Mouse (Mus musculus) urinary bladder, postnatal 36 days (tissue): Measurements from ENCODE around the gene Ccdc146.
"Not testable (repeated sequence)": the region's sequence is repeated elsewhere in the genome, so short reads cannot be mapped to it uniquely, and the experiment has no call there.

ENCODE experiments used
- DNase-seq, 2 experiments: peaks; one replicate each; pipeline ENCODE4 v3.0.0; 2022; ENCODE audit warnings: low spot score in 2 of 2, mixed read lengths in 1 of 2

The Ccdc146 gene

DNA sequence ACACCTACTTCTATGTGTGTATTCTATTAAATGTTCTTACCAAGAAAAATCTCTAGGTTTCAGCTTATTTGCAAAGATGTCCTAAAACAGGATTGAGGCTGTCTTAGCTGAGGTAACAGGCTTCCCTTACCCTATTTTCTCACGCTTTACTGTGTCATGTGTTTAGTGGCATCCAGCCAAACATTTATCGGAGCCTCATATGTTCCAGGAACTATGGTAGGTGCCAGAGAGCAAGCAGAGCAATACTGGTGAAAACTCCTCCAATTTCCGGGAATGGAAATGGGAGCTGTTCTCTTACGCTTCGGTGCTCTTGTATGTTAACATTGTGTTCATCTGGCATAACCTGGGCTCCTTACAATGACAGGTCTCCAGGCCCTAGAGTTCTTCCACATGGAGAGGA lies 92.8 kb downstream of the Ccdc146 start:
- no peak for DNase-seq

DNA sequence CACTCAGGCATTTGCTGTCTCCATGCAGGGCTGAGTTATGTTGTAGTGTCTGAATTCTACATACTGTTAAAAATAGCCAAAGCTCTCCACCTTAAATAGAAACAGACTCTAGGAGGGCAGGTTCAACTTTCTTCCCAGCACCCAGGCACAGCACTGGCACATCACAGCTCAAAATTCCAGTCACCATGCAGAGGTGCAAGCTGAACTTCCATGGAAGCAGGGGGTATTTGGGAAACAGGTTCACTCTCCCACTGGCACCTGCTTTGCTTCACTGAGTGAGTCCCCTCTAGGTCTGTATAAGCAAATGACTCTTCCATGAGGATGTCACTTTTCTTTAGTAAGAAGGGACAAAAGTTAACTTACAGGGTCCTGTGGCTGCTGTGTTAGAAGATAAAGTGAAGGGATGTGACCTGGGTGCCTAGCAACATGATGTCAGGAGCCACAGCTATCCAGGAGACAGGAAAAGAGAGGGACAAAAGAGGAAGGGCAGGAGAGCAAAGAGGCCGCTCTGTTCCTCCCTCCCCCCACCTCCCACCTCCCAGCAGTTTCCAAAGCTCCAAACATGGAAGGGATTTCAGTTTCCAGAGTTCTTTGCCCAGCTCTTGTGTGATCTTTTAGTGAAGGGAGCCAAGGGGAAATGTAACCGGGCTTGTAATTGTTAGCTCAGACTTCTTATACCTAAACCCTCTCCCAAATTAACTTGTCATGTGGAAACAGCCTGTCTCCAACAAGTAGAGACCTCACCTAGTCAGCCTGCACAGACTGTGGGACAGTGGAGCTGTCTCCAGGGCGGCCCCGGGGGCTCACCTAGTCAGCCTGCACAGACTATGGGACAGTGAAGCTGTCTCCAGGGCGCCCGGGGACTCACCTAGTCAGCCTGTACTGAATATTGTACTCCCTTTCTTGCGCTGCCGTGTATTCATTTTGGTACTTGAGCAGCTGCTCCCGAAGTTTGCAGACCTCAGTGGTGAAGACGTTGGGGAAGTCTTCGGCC lies 94.5 kb downstream of the Ccdc146 start:
- DNase-seq, result no peak

DNA sequence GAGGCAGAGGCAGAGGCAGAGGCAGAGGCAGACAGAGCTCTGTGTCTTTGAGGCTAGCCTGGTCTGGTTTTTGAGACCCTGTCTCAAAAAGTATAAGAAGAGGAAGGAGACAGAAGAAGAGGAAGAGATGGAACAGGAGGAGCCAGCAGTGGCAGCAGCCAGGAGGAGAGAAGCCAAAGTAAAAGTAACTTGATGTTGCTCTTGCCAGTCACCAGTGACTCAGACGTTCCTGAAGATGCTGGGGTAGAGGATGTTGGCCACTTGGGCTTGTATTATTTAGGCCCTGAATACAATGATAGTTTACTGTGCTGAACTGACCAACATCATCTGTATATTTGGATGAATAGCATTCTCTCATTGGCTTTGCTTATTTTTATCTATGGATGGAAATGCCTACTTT lies 95.9 kb downstream of the Ccdc146 start:
- DNase-seq, result no peak

DNA sequence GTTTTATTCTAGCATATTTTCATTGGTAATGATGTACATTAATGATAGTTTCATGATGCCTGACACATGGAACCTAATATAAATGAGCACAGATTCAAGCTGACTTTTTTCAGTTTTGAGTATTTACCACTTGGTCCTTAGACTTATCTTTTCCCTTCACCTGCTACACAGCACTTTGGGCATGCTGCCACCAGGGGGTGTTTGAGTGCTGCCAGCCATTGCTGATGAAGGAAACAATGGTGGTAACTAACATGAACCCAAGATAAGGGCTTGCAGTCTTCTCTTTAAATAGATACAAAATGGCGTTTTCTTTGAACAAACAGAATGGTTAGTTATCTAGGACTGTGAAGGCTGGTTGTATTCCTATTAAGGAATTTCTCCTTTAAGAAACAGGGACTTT lies 98.0 kb downstream of the Ccdc146 start:
- DNase-seq, result peak; percentile 24 to 55

DNA sequence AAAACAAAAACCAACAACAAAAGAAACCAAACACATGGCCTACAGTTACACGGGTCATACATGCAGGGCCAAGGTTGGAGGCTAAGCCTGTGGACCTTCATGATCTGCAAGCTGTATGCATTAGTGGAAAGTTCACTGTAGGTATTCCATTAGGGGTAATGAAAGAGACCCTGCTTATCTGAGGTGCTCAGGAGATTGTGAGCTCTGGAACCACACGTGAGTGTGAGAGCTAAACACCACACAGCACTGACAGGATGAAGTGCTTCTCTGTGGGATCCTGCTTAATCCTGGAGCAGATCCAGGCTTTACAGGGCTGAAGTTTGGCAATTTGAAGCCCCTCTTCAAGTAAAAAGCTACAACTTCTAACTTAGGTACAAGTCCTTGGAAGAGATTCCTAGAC lies 104.3 kb downstream of the Ccdc146 start:
- DNase-seq, result no peak

DNA sequence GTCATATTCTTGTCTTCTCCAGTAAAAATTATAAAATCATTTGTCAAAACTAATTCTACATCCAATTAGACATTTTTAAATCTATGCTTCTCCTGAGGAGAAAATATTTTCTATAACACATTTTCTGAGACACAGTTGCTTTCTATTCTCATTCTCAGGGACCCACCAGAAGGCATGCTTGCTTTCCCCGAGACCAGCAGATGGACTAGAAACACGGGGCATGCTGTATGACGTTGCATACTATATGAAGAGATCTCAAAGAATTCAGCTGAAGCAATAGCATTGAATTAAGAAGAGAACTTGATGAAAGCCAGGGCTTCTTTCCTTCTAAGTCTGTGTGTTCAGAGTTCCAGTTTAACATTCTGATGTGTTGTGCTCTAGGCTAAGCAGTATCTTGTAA lies 109.8 kb downstream of the Ccdc146 start:
- DNase-seq, result no peak

DNA sequence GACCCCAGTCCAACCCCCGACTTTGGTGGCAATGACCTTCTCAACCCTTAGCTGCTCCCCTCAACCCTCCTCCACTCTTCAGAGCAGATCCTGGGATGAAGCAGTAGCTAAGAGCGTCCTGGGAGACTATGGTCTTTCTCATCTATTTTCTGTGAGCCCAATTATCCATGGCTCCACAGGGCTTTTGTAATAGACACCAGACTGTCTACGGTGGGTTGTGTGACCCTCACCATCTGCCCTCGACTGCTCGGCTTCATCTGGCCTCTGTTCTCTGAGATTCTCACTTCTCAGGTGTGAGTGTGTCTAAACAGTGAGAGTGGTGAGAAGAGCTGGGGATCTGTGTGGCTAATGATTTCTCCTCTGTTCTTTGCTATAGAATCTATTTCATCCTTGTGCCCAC lies 117.3 kb downstream of the Ccdc146 start:
- DNase-seq, result no peak

DNA sequence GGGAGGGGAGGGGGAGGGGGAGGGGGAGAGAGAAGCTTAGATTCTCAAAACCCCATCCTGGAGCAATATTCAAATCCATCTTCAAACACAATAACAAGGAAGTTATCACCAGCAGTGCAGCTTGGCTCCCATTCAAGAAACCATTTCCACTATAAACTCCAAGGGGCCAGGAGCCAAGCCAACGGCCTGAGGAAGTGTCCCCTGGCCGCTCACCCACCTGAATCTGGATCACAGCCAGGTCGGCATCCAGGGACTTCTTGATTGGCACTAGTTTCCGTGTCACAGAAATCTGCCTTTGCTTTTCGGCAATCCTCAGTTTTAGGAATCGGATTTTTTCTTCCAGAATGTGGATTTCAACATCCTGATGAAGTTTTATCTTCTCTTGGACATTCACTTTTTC lies 123.5 kb downstream of the Ccdc146 start:
- no peak for DNase-seq

DNA sequence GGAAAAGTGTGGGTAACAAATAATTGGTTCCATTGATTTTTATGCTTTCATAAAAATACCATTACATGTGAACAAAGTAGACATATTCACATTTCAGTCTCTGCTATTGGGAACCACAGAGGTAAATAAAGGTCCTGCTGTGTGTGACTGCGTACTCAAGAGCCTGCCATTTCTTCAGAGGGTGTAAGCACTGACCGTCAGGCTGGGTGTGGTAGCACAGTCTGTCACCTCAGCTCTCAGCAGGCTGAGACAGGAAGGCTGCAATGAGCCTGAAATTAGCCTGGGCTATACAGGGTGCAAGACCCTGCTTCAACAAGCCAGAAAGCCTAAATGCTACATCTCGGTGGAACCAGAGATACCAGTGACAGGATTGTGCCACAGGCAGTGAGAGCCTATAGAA lies 124.4 kb downstream of the Ccdc146 start:
- no peak for DNase-seq

DNA sequence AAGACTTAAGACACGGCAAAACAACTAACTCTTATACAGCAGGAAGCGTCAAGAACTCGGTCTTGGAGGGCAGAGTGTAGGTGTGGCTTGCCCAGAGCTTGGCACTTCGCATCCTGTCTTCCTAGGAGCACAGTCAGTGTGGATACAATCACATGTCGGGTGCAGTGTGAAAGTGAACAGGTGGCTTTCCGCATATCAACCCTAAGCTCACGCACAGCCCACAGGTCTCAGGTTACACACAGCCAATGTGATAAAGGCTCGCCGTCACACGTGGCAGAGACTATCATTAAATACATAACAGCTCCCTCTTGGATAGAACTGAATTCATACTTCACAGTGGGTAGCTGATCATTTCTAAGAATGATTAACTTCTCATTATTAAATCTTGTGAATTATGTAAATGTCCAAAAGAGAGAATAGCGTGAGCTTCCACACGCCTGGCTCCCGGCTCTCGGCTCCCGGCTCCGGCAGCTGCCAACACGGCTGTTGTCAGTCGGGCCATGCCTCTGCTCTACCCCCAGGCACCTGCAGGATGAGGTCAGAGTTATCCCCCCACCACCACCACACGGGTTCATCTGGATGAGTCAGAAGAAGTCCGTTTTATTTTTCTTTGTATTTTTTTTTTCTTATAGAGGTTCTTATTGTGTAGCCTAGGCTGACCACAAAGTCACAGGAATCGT lies 125.3 kb downstream of the Ccdc146 start:
- DNase-seq, result no peak

DNA sequence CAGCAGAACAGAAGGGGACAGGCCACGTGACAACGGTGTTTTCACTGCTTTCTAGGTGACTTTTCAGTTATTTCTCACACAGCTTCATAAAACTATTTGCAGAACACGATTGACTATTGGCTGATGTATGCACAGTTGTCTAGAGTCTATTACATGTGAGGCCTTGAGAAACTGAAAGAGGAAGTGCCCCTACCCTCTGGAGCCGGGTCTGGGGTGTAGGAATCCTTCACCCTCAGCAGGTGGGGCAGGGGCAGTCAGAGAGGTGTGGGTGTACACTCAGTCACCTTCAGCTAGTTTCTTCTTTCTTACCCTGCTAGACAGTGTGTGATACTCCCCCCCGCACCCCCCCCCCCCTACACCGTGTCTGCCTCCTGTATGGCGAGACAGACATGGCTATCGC lies 128.8 kb downstream of the Ccdc146 start:
- DNase-seq, result no peak

DNA sequence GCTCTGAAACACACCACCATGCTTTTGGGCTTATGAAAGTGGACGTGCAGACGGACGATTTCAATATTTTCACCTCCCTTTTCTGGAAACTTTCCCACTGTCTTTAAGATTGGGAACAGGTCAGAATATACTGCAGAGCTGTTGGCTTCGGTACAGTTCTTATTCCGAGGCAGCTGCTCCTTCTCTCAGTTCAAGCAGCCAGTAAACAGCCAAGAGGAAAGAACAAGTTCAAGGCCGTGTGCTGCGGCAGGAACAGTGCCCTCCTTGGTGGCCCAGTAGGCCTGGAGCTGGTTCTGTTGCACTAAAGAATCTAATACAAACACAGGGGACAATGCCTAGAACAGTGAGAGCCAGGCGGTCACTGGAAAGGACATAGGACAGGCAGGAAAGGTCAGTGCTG lies 133.9 kb downstream of the Ccdc146 start:
- DNase-seq, result no peak

DNA sequence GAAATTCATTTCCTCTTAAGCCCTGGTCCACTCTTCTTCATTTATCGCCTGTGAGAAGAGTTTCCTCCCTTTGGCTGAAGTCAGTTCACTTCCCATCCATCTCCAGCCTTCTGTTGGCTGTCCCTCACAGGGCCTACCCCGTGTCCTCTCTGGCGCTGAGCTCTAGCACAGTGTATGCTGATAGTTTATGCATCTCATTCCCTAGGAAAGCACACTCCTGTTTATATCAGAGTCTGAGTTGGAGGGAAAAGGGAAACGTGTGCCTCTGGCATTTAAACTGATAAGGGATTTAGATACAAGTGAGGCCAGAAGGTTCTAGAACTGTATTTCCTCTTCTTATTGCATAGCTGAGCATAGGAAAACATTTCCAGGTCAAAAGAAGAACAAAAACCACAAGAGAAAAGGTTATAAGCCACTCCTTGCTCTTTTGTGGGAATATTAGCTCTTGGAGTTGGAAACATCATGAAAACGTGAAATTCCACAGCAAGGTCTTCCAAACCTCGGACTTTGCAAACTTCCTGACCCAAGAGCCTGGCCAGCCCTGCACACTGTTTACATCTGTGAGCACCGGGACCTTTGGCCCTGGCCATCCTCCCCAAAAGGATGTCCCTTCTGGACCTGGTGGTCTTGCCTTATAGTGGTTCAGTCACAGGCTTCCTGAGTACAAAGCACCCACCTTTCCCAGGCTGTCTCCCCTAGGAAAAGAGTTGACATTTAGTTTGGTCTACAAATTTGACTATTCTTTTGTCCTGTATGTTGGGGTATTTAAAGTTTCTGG lies 135.6 kb downstream of the Ccdc146 start:
- no peak for DNase-seq

DNA sequence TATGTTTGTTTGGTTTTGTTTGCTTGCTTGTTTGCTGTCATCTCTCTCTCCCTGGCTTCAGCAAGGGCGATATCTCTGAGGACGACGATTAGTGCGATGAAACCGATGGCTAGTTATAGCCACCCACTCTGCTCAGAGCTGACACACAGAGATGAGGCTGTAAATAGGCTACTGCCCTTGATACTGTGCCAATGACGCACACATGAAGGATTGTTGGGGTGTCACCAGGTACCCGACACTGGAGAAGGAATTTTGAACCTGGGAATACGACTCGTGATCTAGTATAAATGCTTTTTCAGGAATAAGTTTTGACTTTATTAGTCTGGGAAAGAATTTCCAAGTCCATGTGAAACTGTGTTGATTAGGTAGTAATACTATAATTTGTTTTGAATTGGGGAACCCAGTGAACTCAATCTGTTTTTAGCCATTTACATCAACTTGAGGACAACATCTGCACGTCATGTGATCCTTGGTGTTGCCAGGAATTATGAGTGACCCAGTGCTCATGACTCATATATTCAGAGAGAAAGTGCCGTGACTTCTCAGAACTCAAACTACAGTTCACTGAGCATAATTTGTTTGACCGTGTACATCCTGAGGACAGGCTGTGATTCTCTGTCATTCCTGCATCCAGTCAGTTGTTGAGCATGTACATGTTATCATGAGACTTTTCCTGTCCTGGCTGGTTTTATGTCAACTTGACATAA lies 141.0 kb downstream of the Ccdc146 start:
- DNase-seq, result no peak

DNA sequence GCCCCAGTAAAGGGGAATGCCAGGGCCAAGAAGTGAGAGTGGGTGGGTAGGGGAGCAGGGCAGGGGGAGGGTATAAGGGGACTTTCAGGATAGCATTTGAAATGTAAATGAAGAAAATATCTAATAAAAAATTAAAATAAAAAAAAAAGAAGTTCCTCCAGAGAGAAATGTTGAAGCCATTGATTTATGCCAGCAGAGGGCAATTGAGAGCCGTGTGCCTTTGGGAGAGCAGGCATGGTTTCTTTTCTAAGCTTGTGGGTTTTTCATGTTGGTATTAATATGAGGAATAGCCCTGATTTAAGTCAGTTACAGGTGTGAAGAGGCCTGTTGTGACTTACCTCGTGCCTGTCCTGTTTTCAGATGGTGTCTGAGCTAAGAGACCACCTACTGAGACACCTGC lies 146.8 kb downstream of the Ccdc146 start:
- DNase-seq, result not testable (repeated sequence)

DNA sequence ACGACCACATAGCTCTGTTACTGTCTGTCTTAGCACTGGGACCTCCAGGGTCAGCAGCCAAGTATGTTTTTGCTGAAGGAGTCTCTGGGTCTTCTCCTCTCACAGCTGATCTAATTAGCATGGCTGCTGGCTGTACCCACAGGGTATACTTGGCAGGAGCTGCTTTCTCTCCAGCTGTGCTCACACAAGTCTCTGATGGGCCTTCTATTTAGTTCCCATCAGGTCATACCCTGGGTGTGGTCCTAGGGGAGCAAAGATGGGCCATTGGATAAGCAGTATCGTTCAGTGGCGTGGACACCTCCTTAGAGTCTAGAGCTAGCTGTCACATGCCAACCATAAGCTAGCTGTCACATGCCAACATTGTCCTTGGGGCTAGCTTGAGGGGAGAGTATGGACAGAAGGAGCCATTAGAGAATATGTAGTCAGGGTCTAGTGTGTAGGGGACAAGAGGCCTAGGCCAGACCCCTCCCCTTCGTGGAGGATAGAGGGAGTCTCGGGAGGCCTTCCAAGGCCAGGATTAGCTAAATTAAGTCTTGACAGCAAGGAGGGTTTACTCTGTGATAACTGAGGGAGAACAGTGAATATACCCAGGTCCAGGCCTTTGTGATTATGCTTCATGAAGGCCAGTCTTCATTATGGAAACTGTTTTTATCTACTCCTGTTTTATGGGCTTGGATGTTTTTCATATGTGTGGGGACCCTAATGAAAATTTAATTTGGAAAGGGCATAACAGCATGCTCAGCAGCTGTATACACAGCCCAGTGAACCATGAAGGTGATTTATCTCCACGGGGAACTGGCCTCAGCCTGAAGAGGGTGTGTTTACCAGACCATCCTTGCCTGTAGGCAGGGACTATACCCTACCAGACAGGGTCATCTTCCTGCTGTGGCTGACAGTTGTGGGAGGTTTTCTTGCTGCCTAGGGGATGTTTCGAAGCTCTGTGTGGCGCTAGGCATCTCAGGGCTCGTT lies 152.8 kb downstream of the Ccdc146 start:
- no peak for DNase-seq

DNA sequence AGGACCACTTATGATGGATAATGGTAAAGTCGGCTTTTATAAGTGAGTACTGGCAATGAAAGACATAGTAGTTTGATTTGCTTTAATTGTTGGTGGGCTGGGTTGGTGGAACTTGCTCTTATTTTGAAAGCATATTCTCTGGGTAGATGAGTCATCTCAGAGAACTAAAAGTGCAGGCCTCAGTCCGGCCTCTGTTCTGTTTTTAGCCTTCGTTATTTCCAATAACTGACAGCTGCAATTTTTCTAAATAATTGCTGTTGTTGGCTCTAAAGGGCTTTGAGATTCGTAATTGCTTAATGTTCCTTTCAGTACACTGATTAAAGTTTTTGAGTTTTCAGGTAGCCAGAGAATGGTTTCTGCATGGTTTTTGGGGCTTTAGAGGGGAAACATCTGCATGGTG lies 153.7 kb downstream of the Ccdc146 start:
- DNase-seq, result no peak

DNA sequence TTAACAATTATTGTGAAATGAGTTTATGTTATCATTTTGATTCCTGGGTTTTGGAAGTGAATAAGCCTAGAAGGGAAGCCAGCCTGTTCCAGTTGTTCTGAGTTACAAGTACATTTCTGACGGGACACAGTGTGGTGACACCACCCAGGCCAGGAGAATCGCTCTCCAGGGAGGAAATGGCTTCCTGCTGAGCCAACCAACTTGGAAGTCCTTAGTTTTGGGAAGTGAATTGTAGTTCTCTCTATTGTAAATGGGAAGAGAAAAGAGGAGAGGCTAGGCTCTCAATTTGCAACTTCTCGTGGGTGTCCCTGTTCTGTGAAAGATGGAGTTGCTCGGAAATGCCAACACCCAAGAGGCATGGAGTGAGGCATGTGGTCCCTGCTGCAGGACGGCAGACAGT lies 155.0 kb downstream of the Ccdc146 start:
- DNase-seq, result peak in 1 of 2 experiments; percentile 44

DNA sequence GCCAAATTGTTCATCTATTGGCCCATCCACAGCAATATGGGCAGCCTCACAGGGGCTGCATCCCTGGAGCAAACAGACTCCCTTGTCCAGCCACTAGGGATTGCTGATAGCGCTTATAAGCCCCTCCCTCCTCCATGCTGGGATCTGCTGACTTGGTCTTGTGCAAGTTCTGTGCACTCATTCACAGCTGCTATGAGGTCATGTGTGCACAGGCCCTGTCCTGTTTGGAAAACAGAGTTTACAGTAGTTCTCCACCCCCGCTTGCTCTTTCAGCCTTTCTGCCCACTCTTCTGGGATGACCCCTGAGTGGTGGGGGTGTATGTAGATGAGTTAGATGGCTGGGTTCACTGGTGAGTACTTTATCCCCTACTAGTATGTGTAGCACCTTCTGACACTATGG lies 157.4 kb downstream of the Ccdc146 start:
- peak in 1 of 2 experiments; percentile 26 for DNase-seq

DNA sequence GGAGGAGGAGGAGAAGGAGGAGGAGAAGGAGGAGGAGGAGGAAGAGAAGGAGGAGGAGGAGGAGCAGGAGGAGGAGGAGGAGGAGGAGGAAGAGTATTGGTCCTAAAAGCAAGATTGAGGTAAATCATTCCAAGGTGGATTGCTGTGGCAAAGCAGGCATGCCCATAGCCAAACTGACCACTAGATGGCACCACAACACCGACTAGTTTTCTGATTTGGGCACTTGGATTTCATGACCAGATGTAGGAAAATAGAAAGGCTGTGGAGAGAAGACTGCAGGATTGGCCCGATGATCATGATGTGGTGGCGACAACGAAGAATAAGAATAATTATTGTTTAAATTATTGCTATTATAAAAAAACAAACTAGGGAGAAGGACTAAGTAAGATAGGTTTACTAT lies 159.4 kb downstream of the Ccdc146 start:
- DNase-seq, result peak; percentile 73 to 78
